Mouse (Mus musculus): ENCODE results near the gene Rnf133.

DNA sequence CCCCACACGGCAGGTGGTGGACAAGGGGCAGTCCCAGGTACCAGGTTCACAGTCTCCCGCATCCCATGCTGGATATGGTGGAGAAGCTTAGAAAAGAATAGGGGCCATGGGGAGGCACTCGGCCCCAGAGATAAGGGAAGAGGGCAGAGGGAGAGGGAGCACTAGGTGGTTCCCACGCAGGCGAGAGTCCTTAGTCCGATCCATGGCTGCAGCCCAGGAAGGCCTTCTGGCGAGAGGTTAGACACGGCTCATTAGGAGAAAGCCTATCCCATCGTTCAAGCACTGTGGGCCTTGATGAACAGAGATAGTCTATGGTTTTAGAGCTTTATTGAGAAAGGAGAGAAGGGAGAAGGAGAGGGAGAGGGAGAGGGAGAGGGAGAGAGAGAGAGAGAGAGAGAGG, 16.1 kb downstream of the Rnf133 start:
- TF ChIP-seq CTCF (IDR thresholded peaks at IDR 0.05; ENCODE audit: control insufficient read depth, insufficient read depth, insufficient read length) (no peak), MYOD1 (IDR thresholded peaks at IDR 0.05; ENCODE audit: control insufficient read depth, insufficient read length, low read depth) (no peak), USF1 (IDR thresholded peaks at IDR 0.05; ENCODE audit: low read depth) (no peak)
